14 mouse cellular contexts compared by ENCODE assay signal in the genomic region with DNA sequence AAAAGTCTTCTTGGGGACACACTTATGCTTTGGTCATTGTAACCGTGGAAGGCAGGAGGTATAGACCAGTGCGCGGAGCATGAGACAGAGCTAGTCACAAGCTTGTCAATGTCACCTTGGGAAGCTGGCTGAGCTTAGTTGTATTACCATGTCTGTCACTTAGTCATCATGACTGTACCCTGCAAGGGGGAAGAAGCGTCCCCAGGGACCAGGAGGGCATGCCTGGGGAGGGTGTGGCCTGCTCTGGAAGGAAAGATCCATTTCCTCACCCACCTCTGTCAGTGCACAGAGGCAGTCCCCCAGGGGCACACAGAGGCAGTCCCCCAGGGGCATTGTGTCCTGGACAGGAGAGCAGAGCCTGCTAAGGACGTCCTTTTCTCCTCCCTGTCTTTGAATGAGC.
A peak's percentile ranks its signal among the peaks of the same experiment; 100 is the strongest.
DNase-seq lines count a peak whose midpoint lies in the region; TF ChIP-seq lines count a peak whose summit lies in the region.
"Had no signal": no experiment of that assay in that cellular context is flagged by ENCODE, and none has a peak within 500 bp of the region (broad histone marks: within the 10 kb centered on the region; RNA-seq: fewer than 3 reads in every experiment).

No protein-coding gene starts in this region.

- H3K27ac ChIP-seq in ES-E14 (ENCODE audit: insufficient read depth, low read depth, low read length, poor library complexity, severe bottlenecking) (no peak overlapping the region), macrophage (0 out of 2 replicates have a peak overlapping the region, but pooled peaks have one; percentile 1)
- H3K27ac ChIP-seq: hindbrain, embryonic 14.5 days; neural tube, embryonic 12.5 days had no signal

- 65% methylated on average over 4 of the region's 5 CpGs for WGBS in macrophage (ENCODE audit: missing documents)

- in situ Hi-C loops in ES-E14 (cut with MboI; ENCODE audit: low sequenced_read_pairs in 2 of 2, unreplicated experiment in 2 of 2), result loop anchor here (25.0 kb wide), 2 partner anchors 289 to 539 kb away; no protein-coding TSS in a partner anchor

- peaks cover 0 to 6% of the 10 kb centered on the region in 2 experiments; a peak in 2 of 4 replicates for H3K4me1 ChIP-seq in ES-E14 (ENCODE audit: control insufficient read depth in 2 of 2, insufficient read depth in 2 of 2, low read length in 2 of 2, poor library complexity in 1 of 2)

- peaks cover 3% of the 10 kb centered on the region for H3K79me2 ChIP-seq in macrophage (ENCODE audit: inconsistent target)

- no peak overlapping the region for H3K9ac ChIP-seq in ES-E14 (ENCODE audit: insufficient read depth, low read depth, low read length, poor library complexity, severe bottlenecking)
- H3K9ac ChIP-seq: hindbrain, embryonic 14.5 days; neural tube, embryonic 12.5 days had no signal

- no peaks in the 10 kb centered on the region for H3K36me3 ChIP-seq in ES-E14 (ENCODE audit: control insufficient read depth, insufficient read depth, low read length, poor library complexity, severe bottlenecking)
- no peaks in the 10 kb centered on the region for H3K36me3 ChIP-seq in macrophage (ENCODE audit: inconsistent target)
- H3K36me3 ChIP-seq: neural tube, embryonic 12.5 days had no signal

- DNase-seq in adrenal gland, postnatal 14 days, result peak; percentile 64
- DNase-seq in adrenal gland, postnatal 4 days (ENCODE audit: low spot score in 2 of 2), result no peak
- DNase-seq in 3134 (ENCODE audit: extremely low read depth, insufficient read length, low spot score) (peak; percentile 85), ES-E14 (ENCODE audit: low read depth, low spot score) (peak; percentile 19)
- DNase-seq in c-Kit-positive CD71-positive TER-119-positive erythroid progenitor cells, embryonic 14.5 days (ENCODE audit: low spot score), result no peak
- no peak for DNase-seq in testis, postnatal 14 days (ENCODE audit: low spot score)
- DNase-seq in urinary bladder, postnatal 10 days (ENCODE audit: low spot score), result no peak
- DNase-seq: cerebellum, postnatal 25 days; kidney, adult 18-20 months; kidney, postnatal 36 days; lung, adult 2 months had no signal

- no peaks in the 10 kb centered on the region for H3K9me3 ChIP-seq in ES-E14 (ENCODE audit: control insufficient read depth, insufficient read depth, low read depth, low read length)
- H3K9me3 ChIP-seq: neural tube, embryonic 12.5 days had no signal

- H3K4me3 ChIP-seq in ES-E14 (ENCODE audit: insufficient read depth in 1 of 2, low read depth in 1 of 2, low read length in 2 of 2, poor library complexity in 1 of 2, severe bottlenecking in 1 of 2) (no peak overlapping the region), macrophage (ENCODE audit: inconsistent target) (no peak overlapping the region)
- H3K4me3 ChIP-seq: neural tube, embryonic 12.5 days had no signal

TF ChIP-seq in ES-E14, 5 proteins besides CTCF, POLR2A, EP300 and RAD21:
- TF ChIP-seq MAFK (IDR thresholded peaks at IDR 0.05; ENCODE audit: insufficient read depth, low read depth, low read length), result peak; percentile 64; the same call in 1 of the 2 replicates
- TF ChIP-seq ZNF384 (IDR thresholded peaks at IDR 0.05; ENCODE audit: low read depth, low read length), result no peak
- TF ChIP-seq ZC3H11A (IDR thresholded peaks at IDR 0.05; ENCODE audit: borderline replicate concordance, low read depth, low read length), result no peak

Comparison
In these comparisons a context has a peak if more than half of its experiments do, and no peak if none do; other contexts are left out.
1. DNase-seq: peak in adrenal gland, postnatal 14 days (single experiment), 3134 (single experiment) and ES-E14 (single experiment); none in adrenal gland, postnatal 4 days (0 of 2), c-Kit-positive CD71-positive TER-119-positive erythroid progenitor cells, embryonic 14.5 days (single experiment), testis, postnatal 14 days (single experiment) and urinary bladder, postnatal 10 days (single experiment).